Mouse (Mus musculus) kidney, postnatal 0 days (tissue): ENCODE results near the gene Gnat2. TPM values are rescaled to one million over a fixed set of nuclear protein-coding genes. Genes with fewer than 3 reads are reported as not detected.

ENCODE experiments used
- ATAC-seq: fragments of 200-750 bp; cut with Nextera tagmentation; replicated peaks from 2 replicates; pipeline ENCODE4 v1.8.0; 2017; ENCODE audit warnings: low read depth, moderate number of reproducible peaks, moderate TSS enrichment, moderate library complexity; ENCODE audit not compliant: low FRiP score
- DNase-seq: peaks from one replicate; pipeline ENCODE4 v3.0.0-alpha.2; 2016; ENCODE audit warnings: low spot score
- H3K27ac ChIP-seq: fragments of 300-500 bp; sonication (generic); 2 replicates; pipeline ENCODE4 v1.5.1; 2014; ENCODE audit warnings: mild to moderate bottlenecking
- H3K27me3 ChIP-seq: fragments of 300-500 bp; sonication (generic); 2 replicates; pipeline ENCODE4 v1.6.1; 2014; ENCODE audit warnings: low read length, mixed read lengths; ENCODE audit not compliant: insufficient read depth
- H3K36me3 ChIP-seq: fragments of 300-500 bp; sonication (generic); 2 replicates; pipeline ENCODE4 v1.6.1; 2014; ENCODE audit warnings: low read length, mixed read lengths; ENCODE audit not compliant: insufficient read depth
- H3K4me1 ChIP-seq: fragments of 300-500 bp; sonication (generic); replicated peaks from 2 replicates; pipeline ENCODE4 v1.6.1; 2014; ENCODE audit warnings: antibody characterized with exemption, low read length, mixed read lengths; ENCODE audit not compliant: insufficient read depth
- H3K4me2 ChIP-seq: fragments of 300-500 bp; sonication (generic); 2 replicates; pipeline ENCODE4 v1.6.1; 2014; ENCODE audit warnings: mild to moderate bottlenecking, low read length, moderate library complexity, mixed read lengths
- H3K4me3 ChIP-seq: fragments of 300-500 bp; sonication (generic); replicated peaks from 2 replicates; pipeline ENCODE4 v1.5.1; 2014; ENCODE audit warnings: low read depth, low read length
- H3K9ac ChIP-seq: fragments of 300-500 bp; sonication (generic); 2 replicates; pipeline ENCODE4 v1.6.1; 2014; ENCODE audit warnings: low read depth, low read length
- H3K9me3 ChIP-seq: fragments of 300-500 bp; sonication (generic); replicated peaks from 2 replicates; pipeline ENCODE4 v1.6.1; 2016; ENCODE audit warnings: low read length, inconsistent platforms, mixed read lengths
- CTCF ChIP-seq: IDR thresholded peaks from 2 replicates; pipeline ENCODE4 v1.5.1; 2016; ENCODE audit warnings: antibody characterized with exemption, low read depth, mild to moderate bottlenecking, moderate library complexity
- WGBS: fragments of 180-500 bp; shearing (Covaris S2); extraction: QIAGEN DNeasy Blood & Tissue Kit; methylation state at CpG from one replicate; pipeline ENCODE4 v1.1.7; 2014; 5-methylcytosine and 5-hydroxymethylcytosine counted together
- polyA plus RNA-seq: library from polyadenylated mRNA; unstranded; fragments of >200 nt; fragmentation: Nextera tagmentation; extraction: Ambion mirVana; gene quantifications from 2 replicates; pipeline ENCODE4 v1.2.1, GENCODE M21; 2015

The Gnat2 gene
- polyA plus RNA-seq, 1 experiment from 2014 or later, result 1.2 TPM

GRCm38 (mm10) chr3:108131821-108132220, 39.2 kb downstream of the Gnat2 start:
- peaks cover 13% of the 10 kb centered on the region for H3K4me1 ChIP-seq
- no peak for ATAC-seq
- 81% methylated on average over 1 of the region's 1 CpGs for WGBS
- DNase-seq, result no peak
- no peak overlapping the region for H3K9ac ChIP-seq
- no peak overlapping the region for H3K4me3 ChIP-seq
- no peaks in the 10 kb centered on the region for H3K27me3 ChIP-seq
- TF ChIP-seq CTCF, result no peak
- H3K27ac ChIP-seq, result no peak overlapping the region
- H3K4me2 ChIP-seq, result no peak overlapping the region
- no peaks in the 10 kb centered on the region for H3K36me3 ChIP-seq
- H3K9me3 ChIP-seq, result no peaks in the 10 kb centered on the region

GRCm38 (mm10) chr3:108132484-108132883, 39.9 kb downstream of the Gnat2 start:
- Histone ChIP-seq H3K36me3 (no peaks in the 10 kb centered on the region), H3K9me3 (no peaks in the 10 kb centered on the region), H3K9ac (no peak overlapping the region), H3K4me2 (no peak overlapping the region), H3K4me1 (peaks cover 13% of the 10 kb centered on the region), H3K4me3 (no peak overlapping the region), H3K27ac (no peak overlapping the region), H3K27me3 (no peaks in the 10 kb centered on the region)
- TF ChIP-seq CTCF, result no peak
- ATAC-seq (no peak), DNase-seq (no peak)
- 58% methylated on average over 1 of the region's 1 CpGs for WGBS

DNA sequence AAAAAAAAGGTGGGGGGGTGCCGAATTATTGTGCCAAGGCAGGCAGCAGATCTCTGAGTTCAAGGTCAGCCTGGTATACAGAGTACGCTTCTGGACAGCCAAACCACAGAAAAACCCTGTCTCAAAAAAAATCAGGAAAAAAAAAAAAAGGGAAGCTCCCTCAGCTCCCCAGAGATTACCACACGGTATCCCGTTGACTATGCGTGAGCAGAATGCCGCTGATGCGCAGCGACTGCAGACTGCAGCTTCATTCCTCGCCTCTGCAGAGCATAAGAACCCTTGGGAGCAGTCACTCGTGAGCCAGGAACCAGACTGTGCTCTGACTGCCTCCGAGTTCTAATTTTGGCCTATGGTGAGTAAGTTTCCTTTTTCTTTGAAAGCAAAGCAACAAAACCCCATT, 42.1 kb downstream of the Gnat2 start:
- 69% methylated on average over 11 of the region's 11 CpGs for WGBS
- peaks cover 9% of the 10 kb centered on the region; the same call in 1 of the 2 replicates for H3K4me1 ChIP-seq
- no peaks in the 10 kb centered on the region for H3K27me3 ChIP-seq
- no peaks in the 10 kb centered on the region for H3K36me3 ChIP-seq
- ATAC-seq (no peak), DNase-seq (no peak)
- no peak overlapping the region for H3K4me3 ChIP-seq
- H3K4me2 ChIP-seq, result no peak overlapping the region
- H3K9me3 ChIP-seq, result no peaks in the 10 kb centered on the region
- no peak overlapping the region for H3K27ac ChIP-seq
- no peak for TF ChIP-seq CTCF
- no peak overlapping the region for H3K9ac ChIP-seq

DNA sequence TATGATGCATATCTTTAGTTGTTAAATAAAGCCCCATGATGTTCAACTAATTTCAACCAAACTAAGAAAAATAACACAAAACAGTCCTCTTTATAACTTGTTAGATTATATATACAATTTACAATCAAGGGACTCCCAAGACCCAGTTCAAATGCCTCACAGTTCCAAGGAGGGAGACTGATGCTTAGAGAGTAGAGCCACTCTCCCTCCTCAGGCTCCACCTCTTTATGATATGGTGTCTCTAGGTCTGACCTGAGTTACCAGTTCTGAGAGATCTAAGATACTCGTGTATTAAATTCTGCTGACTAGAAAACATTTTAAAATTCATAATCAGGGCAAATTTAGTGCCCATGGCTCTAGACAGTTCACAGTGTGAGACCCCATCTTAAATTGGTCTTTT, 46.5 kb downstream of the Gnat2 start:
- Histone ChIP-seq H3K4me1 (no peaks in the 10 kb centered on the region), H3K9me3 (no peaks in the 10 kb centered on the region), H3K9ac (no peak overlapping the region), H3K4me2 (no peak overlapping the region), H3K27ac (no peak overlapping the region), H3K4me3 (no peak overlapping the region), H3K36me3 (no peaks in the 10 kb centered on the region), H3K27me3 (no peaks in the 10 kb centered on the region)
- no peak for DNase-seq
- no peak for ATAC-seq
- WGBS, result 77% methylated on average over 1 of the region's 1 CpGs
- no peak for TF ChIP-seq CTCF

DNA sequence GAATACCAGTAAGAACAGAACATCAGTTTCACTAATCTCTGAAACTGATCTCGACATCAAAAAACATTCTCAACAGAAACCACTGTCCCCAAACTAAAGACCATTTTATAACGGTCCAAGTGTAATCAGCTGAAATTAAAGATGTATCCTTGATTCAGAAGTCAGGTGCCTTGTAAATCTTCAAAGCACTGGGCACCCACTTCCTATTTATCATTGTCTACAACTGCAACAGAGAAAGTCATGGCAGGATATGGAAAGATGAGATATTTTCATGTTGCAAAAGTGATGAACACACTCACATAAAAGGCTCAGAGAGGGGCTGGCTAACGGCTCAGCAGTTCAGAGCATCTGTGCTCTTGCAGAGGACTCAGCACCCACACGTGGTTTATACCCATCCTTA, 48.2 kb downstream of the Gnat2 start:
- 74% methylated on average over 4 of the region's 4 CpGs for WGBS
- Histone ChIP-seq H3K27ac (no peak overlapping the region), H3K9me3 (no peaks in the 10 kb centered on the region), H3K27me3 (no peaks in the 10 kb centered on the region), H3K36me3 (no peaks in the 10 kb centered on the region), H3K4me1 (no peaks in the 10 kb centered on the region), H3K4me2 (no peak overlapping the region), H3K9ac (no peak overlapping the region), H3K4me3 (no peak overlapping the region)
- ATAC-seq (no peak), DNase-seq (no peak)
- TF ChIP-seq CTCF, result no peak

GRCm38 (mm10) chr3:108145534-108146445, 53.2 kb downstream of the Gnat2 start, which contains the start of gene Gnai3:
TSS of gene Gnai3 (minus strand) at chr3:108146146.
- Histone ChIP-seq H3K4me1 (peaks cover 13% of the 10 kb centered on the region), H3K9me3 (no peaks in the 10 kb centered on the region), H3K36me3 (no peaks in the 10 kb centered on the region), H3K27ac (peak within 1 kb of the TSS; percentile 97), H3K27me3 (no peaks in the 10 kb centered on the region), H3K4me3 (peak within 1 kb of the TSS; percentile 97), H3K4me2 (peak within 1 kb of the TSS; percentile 64), H3K9ac (peak within 1 kb of the TSS; percentile 94)
- peak; percentile 94 for ATAC-seq
- under 1% methylated on average over 63 of the region's 63 CpGs for WGBS
- DNase-seq, result peak; percentile 98
- peak; percentile 39; the same call in 1 of the 2 replicates for TF ChIP-seq CTCF
